Mouse (Mus musculus) R1 (cell line): ENCODE measurements around the gene Tubgcp4.
"Not testable (repeated sequence)": the region's sequence is repeated elsewhere in the genome, so short reads cannot be mapped to it uniquely, and the experiment has no call there.

Experiments
- DNase-seq: peaks from one replicate; pipeline ENCODE4 v3.0.0-alpha.2; 2018; ENCODE audit warnings: low read depth, low spot score

Tubgcp4 gene

GRCm38 (mm10) chr2:121170481-121170971 lies at the start of gene Tubgcp4:
Tubgcp4 (plus strand) TSS chr2:121170654.
- DNase-seq: peak; percentile 81

- not testable (repeated sequence) for DNase-seq
Observed at GRCm38 (mm10) chr2:121126302-121126701, 44.2 kb upstream of the Tubgcp4 start.

- DNase-seq: no peak
Observed at GRCm38 (mm10) chr2:121127536-121127935, 42.9 kb upstream of the Tubgcp4 start.

GRCm38 (mm10) chr2:121128865-121129620 lies 41.4 kb upstream of the Tubgcp4 start:
- DNase-seq: peak; percentile 21

GRCm38 (mm10) chr2:121132822-121133221 lies 37.6 kb upstream of the Tubgcp4 start:
- DNase-seq: no peak

GRCm38 (mm10) chr2:121137371-121137770 lies 33.1 kb upstream of the Tubgcp4 start:
- no peak for DNase-seq

- DNase-seq: peak; percentile 67
Observed at GRCm38 (mm10) chr2:121139266-121140017, 31.0 kb upstream of the Tubgcp4 start.

GRCm38 (mm10) chr2:121140018-121140882 lies 30.2 kb upstream of the Tubgcp4 start, which contains the start of the genes Adal and Lcmt2:
Adal (plus strand) TSS chr2:121140428.
Lcmt2 (minus strand) TSS chr2:121140653.
- DNase-seq: peak; percentile 94

GRCm38 (mm10) chr2:121141216-121142035 lies 29.0 kb upstream of the Tubgcp4 start:
- no peak for DNase-seq

GRCm38 (mm10) chr2:121142415-121142814 lies 28.0 kb upstream of the Tubgcp4 start:
- DNase-seq: no peak

- DNase-seq: no peak
Observed at GRCm38 (mm10) chr2:121149679-121150078, 20.8 kb upstream of the Tubgcp4 start.

- peak; percentile 63 for DNase-seq
Observed at GRCm38 (mm10) chr2:121153100-121153499, 17.4 kb upstream of the Tubgcp4 start.

- no peak for DNase-seq
Observed at GRCm38 (mm10) chr2:121169173-121169572, 1.3 kb upstream of the Tubgcp4 start.

GRCm38 (mm10) chr2:121169902-121170301 lies 552 bp upstream of the Tubgcp4 start:
- DNase-seq: peak; percentile 3

GRCm38 (mm10) chr2:121170980-121171742 lies 707 bp downstream of the Tubgcp4 start, which contains the start of gene Zscan29:
Zscan29 (minus strand) TSS chr2:121171125.
- peak; percentile 93 for DNase-seq

- peak; percentile 40 for DNase-seq
Observed at GRCm38 (mm10) chr2:121178828-121179479, 8.5 kb downstream of the Tubgcp4 start.

GRCm38 (mm10) chr2:121183431-121183830 lies 13.0 kb downstream of the Tubgcp4 start:
- no peak for DNase-seq

- DNase-seq: no peak
Observed at GRCm38 (mm10) chr2:121184142-121184541, 13.7 kb downstream of the Tubgcp4 start.

- DNase-seq: no peak
Observed at GRCm38 (mm10) chr2:121188530-121188929, 18.1 kb downstream of the Tubgcp4 start.
